Mouse (Mus musculus): ENCODE data around the gene Tent5c. TPM values are rescaled to one million over a fixed set of nuclear protein-coding genes. Genes with fewer than 3 reads are reported as not detected.
"Not testable (repeated sequence)": the region's sequence is repeated elsewhere in the genome, so short reads cannot be mapped to it uniquely, and the experiment has no call there.

Gene Tent5c
- polyA plus RNA-seq, 1 experiment from 2014 or later, result 11.5 TPM

DNA sequence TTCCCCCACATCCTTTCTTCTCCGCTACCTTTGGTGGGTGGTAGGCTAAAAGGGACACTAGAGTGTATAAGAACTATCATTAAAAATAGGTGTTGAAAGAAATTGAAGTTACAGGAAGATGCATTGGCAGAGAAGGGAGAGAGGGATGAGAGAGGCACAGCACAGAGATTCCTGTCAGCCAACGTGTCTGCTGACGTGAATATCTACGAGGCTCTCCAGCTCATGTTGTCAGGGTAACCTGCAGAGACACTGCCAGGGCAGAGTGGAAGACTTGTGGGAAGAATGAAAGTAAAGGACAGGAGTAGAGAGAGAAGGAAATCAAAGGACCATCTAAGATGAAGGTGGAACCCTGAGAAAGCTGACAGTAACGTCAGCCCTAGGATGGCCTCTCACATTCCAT is 73.5 kb downstream of the Tent5c start:
- TF ChIP-seq EP300 (IDR thresholded peaks at IDR 0.05), result no peak
- TF ChIP-seq CTCF (IDR thresholded peaks at IDR 0.05), result no peak
- no peaks in the 10 kb centered on the region for H3K36me3 ChIP-seq (ENCODE audit: insufficient read depth, low read length)
- no peak overlapping the region for H3K9ac ChIP-seq (replicated peaks; ENCODE audit: low read depth)
- 37% methylated on average over 5 of the region's 5 CpGs for WGBS
- no peaks in the 10 kb centered on the region for H3K9me3 ChIP-seq (ENCODE audit: low read length)
- H3K4me3 ChIP-seq (ENCODE audit: low read depth, low read length), result no peak overlapping the region
- no peak for DNase-seq (ENCODE audit: low spot score)
- no peak overlapping the region for H3K27ac ChIP-seq (ENCODE audit: low read length)
- no peak overlapping the region for H3K4me2 ChIP-seq (replicated peaks; ENCODE audit: low read depth, low read length)
- H3K27me3 ChIP-seq (replicated peaks; ENCODE audit: insufficient read depth, low read length), result no peaks in the 10 kb centered on the region
- no peaks in the 10 kb centered on the region for H3K4me1 ChIP-seq (ENCODE audit: insufficient read depth, low read depth, low read length)
- ATAC-seq, result no peak

- H3K4me1 ChIP-seq (ENCODE audit: insufficient read depth, low read depth, low read length); H3K36me3 ChIP-seq (ENCODE audit: insufficient read depth, low read length); H3K27me3 ChIP-seq (replicated peaks; ENCODE audit: insufficient read depth, low read length); H3K4me2 ChIP-seq (replicated peaks; ENCODE audit: low read depth, low read length); H3K9ac ChIP-seq (replicated peaks; ENCODE audit: low read depth); DNase-seq (ENCODE audit: low spot score); H3K4me3 ChIP-seq (ENCODE audit: low read depth, low read length); H3K9me3 ChIP-seq (ENCODE audit: low read length); ATAC-seq; H3K27ac ChIP-seq (ENCODE audit: low read length): not testable (repeated sequence)
- 87% methylated on average over 3 of the region's 3 CpGs for WGBS
Measured at GRCm38 (mm10) chr3:100413586-100413985, 75.5 kb downstream of the Tent5c start.

- ATAC-seq, result no peak
- no peak overlapping the region for H3K27ac ChIP-seq (ENCODE audit: low read length)
- WGBS, result 65% methylated on average over 7 of the region's 7 CpGs
Measured at GRCm38 (mm10) chr3:100411945-100412344, 77.2 kb downstream of the Tent5c start.

DNA sequence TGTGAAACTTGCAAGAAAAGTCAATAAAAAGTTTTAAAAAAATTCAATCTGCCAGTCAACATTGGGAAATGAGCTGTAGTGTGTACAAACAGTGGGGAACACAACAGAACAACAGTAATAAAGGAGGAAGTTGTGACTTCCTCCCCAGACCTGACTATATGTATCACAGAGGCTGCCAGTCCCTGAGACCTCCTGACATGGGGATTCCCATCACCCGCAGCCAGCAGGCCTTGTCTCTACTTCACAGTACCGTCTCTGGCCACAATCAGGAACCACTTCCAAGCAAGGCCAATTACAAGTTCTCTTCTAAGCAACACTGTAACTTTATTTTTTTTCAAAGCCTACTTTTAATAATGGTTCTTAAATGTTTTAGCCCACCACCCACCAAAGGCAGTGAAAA is 79.8 kb downstream of the Tent5c start:
- no peaks in the 10 kb centered on the region for H3K36me3 ChIP-seq (ENCODE audit: insufficient read depth, low read length)
- ATAC-seq (no peak), DNase-seq (ENCODE audit: low spot score) (no peak)
- no peak for TF ChIP-seq CTCF (IDR thresholded peaks at IDR 0.05)
- no peak for TF ChIP-seq EP300 (IDR thresholded peaks at IDR 0.05)
- 76% methylated on average over 2 of the region's 2 CpGs for WGBS
- H3K9me3 ChIP-seq (ENCODE audit: low read length), result no peaks in the 10 kb centered on the region
- H3K4me1 ChIP-seq (ENCODE audit: insufficient read depth, low read depth, low read length), result no peaks in the 10 kb centered on the region
- H3K27me3 ChIP-seq (replicated peaks; ENCODE audit: insufficient read depth, low read length), result no peaks in the 10 kb centered on the region
- H3K4me2 ChIP-seq (replicated peaks; ENCODE audit: low read depth, low read length), result no peak overlapping the region
- no peak overlapping the region for H3K4me3 ChIP-seq (ENCODE audit: low read depth, low read length)
- H3K27ac ChIP-seq (ENCODE audit: low read length), result no peak overlapping the region
- no peak overlapping the region for H3K9ac ChIP-seq (replicated peaks; ENCODE audit: low read depth)

More at GRCm38 (mm10) chr3:100411945-100412344, 77.2 kb downstream of the Tent5c start:
- DNase-seq (ENCODE audit: low spot score), result no peak
- no peak for TF ChIP-seq EP300 (IDR thresholded peaks at IDR 0.05)
- TF ChIP-seq CTCF (IDR thresholded peaks at IDR 0.05), result no peak
- Histone ChIP-seq H3K36me3 (ENCODE audit: insufficient read depth, low read length) (no peaks in the 10 kb centered on the region), H3K4me1 (ENCODE audit: insufficient read depth, low read depth, low read length) (no peaks in the 10 kb centered on the region), H3K9me3 (ENCODE audit: low read length) (no peaks in the 10 kb centered on the region), H3K27me3 (replicated peaks; ENCODE audit: insufficient read depth, low read length) (no peaks in the 10 kb centered on the region), H3K4me3 (ENCODE audit: low read depth, low read length) (no peak overlapping the region), H3K4me2 (replicated peaks; ENCODE audit: low read depth, low read length) (no peak overlapping the region), H3K9ac (replicated peaks; ENCODE audit: low read depth) (no peak overlapping the region)

- Histone ChIP-seq H3K4me3 (ENCODE audit: low read depth, low read length) (no peak overlapping the region), H3K36me3 (ENCODE audit: insufficient read depth, low read length) (no peaks in the 10 kb centered on the region), H3K9ac (replicated peaks; ENCODE audit: low read depth) (no peak overlapping the region), H3K4me1 (ENCODE audit: insufficient read depth, low read depth, low read length) (no peaks in the 10 kb centered on the region), H3K27ac (ENCODE audit: low read length) (no peak overlapping the region), H3K27me3 (replicated peaks; ENCODE audit: insufficient read depth, low read length) (no peaks in the 10 kb centered on the region), H3K9me3 (ENCODE audit: low read length) (no peaks in the 10 kb centered on the region), H3K4me2 (replicated peaks; ENCODE audit: low read depth, low read length) (no peak overlapping the region)
- TF ChIP-seq CTCF (IDR thresholded peaks at IDR 0.05) (no peak), EP300 (IDR thresholded peaks at IDR 0.05) (no peak)
- ATAC-seq (no peak), DNase-seq (ENCODE audit: low spot score) (no peak)
- 63% methylated on average over 2 of the region's 2 CpGs for WGBS
Measured at GRCm38 (mm10) chr3:100408351-100409043, 80.6 kb downstream of the Tent5c start.

- 90% methylated on average over 4 of the region's 4 CpGs for WGBS
Measured at GRCm38 (mm10) chr3:100402656-100403055, 86.5 kb downstream of the Tent5c start.

More at GRCm38 (mm10) chr3:100402656-100403055, 86.5 kb downstream of the Tent5c start:
- H3K27ac ChIP-seq (ENCODE audit: low read length), result no peak overlapping the region
- H3K4me2 ChIP-seq (replicated peaks; ENCODE audit: low read depth, low read length), result no peak overlapping the region
- ATAC-seq, result no peak
- H3K4me1 ChIP-seq (ENCODE audit: insufficient read depth, low read depth, low read length), result no peaks in the 10 kb centered on the region
- H3K4me3 ChIP-seq (ENCODE audit: low read depth, low read length), result no peak overlapping the region
- no peaks in the 10 kb centered on the region for H3K36me3 ChIP-seq (ENCODE audit: insufficient read depth, low read length)
- TF ChIP-seq CTCF (IDR thresholded peaks at IDR 0.05) (no peak), EP300 (IDR thresholded peaks at IDR 0.05) (no peak)
- no peaks in the 10 kb centered on the region for H3K27me3 ChIP-seq (replicated peaks; ENCODE audit: insufficient read depth, low read length)
- no peak overlapping the region for H3K9ac ChIP-seq (replicated peaks; ENCODE audit: low read depth)
- H3K9me3 ChIP-seq (ENCODE audit: low read length), result no peaks in the 10 kb centered on the region
- no peak for DNase-seq (ENCODE audit: low spot score)

Other genes starting within 250 kb of the Tent5c start
- 74.3 and 74.4 TPM in 2 replicates for gene Man1a2, start 196.2 kb upstream of the Tent5c start, polyA plus RNA-seq (2015; fragmentation: Nextera tagmentation; extraction: Ambion mirVana)